Mouse (Mus musculus): ENCODE measurements around the gene Nkain4.

- TF ChIP-seq CTCF (IDR thresholded peaks at IDR 0.05; ENCODE audit: control insufficient read depth, insufficient read depth, insufficient replicate concordance, low read depth, low read length) (peak; percentile 72; the same call in 1 of the 2 replicates), POLR2A (IDR thresholded peaks at IDR 0.05; ENCODE audit: control insufficient read depth, low read depth, low read length) (no peak)
Measured at GRCm38 (mm10) chr2:180996436-180996835, 41.9 kb upstream of the Nkain4 start.

All from testis, adult 2 months (tissue).